Mouse (Mus musculus) embryonic fibroblast, embryonic 13.5 days (primary cell): ENCODE data around the gene Adam1b.

Source experiments
- CTCF ChIP-seq: IDR thresholded peaks from 2 replicates; pipeline ENCODE4 v1.5.1; 2011; ENCODE audit warnings: mild to moderate bottlenecking, control low read depth, low read length, moderate library complexity, borderline replicate concordance; ENCODE audit not compliant: insufficient read depth
- POLR2A ChIP-seq: IDR thresholded peaks from 2 replicates; pipeline ENCODE4 v1.6.1; 2011; ENCODE audit warnings: low read depth, mild to moderate bottlenecking, control low read depth, low read length, moderate library complexity

DNA sequence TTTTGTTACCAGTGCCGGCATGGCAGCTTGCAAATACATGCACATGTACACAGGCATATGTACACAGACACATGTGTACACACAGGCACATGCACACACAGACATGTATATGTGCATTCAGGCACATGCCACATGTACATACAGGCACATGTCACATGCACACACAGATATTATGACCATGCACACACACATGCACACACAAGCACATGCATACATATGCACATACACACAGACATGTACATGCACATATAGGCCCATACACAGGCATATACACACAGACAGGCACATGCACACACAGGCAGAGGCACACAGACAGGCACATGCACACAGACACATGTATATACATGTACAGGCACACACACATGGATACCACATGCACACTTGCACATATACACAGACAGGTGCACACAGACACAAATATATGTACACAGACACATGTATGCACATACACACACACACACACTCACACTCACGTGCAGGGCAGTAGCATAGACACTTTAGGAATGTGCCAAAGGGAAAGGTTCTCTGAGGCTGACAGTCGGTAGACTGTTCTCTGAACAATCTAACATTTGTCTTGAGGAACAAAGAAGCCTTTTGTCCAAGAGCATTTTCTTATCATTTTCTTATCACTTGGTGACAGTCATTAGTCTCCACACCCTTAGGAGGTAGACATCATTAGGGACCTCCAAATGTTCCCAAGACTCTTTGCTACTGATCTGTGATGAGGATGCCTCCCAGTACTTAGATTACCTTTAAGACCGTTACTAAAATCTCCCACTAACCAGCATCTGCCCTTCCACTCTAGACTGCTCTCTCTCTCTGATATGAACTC, 41.7 kb downstream of the Adam1b start:
- TF ChIP-seq POLR2A (no peak), CTCF (no peak)
